Mouse (Mus musculus) right cerebral cortex, postnatal 14 days (tissue): ENCODE data around the gene Mboat7.
"Not testable (repeated sequence)": the region's sequence is repeated elsewhere in the genome, so short reads cannot be mapped to it uniquely, and the experiment has no call there.

Experiments used
- DNase-seq: peaks from one replicate; pipeline ENCODE4 v3.0.0; 2022

The Mboat7 gene

DNA sequence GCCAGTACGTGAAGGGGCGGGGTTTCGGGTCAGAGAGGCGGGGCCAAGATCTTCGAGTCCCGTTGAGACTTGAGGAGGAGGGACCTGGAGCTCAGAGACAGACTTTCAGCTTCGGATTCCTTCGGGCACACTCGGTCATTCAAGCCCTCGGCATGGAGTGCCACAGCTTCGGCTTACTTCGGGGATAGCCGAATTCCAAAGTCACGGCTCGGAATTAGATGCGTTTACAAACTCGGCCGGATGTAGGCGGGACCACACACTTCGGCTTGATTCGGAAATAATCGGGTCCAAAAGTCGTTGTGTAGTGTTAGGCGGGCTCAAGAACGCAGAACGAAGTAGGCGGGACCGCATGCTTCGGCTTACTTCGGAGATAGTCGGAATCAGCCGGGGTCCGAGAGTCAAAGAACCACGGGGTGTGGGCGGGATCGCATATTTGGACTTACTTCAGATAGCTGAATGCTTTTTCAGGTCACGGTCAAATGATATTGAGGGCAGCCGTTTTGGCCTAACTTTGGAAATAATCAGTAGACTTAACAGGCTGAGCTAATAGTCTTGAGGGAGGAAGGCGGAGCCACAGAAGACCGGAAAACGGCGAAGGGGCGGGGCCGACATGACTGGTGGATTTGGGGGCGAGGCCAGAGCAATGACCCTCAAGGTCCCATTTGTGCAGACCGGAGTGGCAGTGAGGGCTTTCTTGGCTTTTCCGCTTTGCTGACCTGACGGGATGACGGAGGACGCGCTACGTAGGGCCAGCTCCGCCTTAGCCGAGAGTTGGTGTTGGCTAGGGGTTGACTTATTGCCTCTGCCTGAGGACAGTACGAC, at the start of gene Mboat7:
TSS of gene Mboat7 (minus strand) at position 537 of the 822 bp plus-strand sequence.
- DNase-seq, result peak; percentile 95

GRCm38 (mm10) chr7:3732675-3733074, 39.4 kb upstream of the Mboat7 start:
- DNase-seq, result not testable (repeated sequence)

DNA sequence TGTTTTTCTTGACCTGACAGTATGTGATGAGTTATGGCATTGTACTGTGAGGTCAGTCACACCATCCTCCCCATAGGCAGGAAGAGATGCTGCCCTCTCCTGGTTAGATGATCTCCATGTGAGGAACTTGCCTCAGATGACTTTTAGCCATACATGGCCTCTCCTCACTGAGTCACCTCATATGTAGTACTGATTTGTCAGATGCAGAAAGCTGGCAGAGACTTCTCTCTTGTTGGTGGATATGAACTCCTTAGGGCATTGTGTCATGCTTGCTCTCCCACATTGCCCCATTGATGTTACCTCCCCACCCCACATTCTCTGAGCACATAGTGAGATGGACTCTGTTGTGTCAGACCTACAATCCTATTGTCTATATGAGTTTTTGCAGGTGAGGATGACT, 32.1 kb upstream of the Mboat7 start:
- DNase-seq, result not testable (repeated sequence)

DNA sequence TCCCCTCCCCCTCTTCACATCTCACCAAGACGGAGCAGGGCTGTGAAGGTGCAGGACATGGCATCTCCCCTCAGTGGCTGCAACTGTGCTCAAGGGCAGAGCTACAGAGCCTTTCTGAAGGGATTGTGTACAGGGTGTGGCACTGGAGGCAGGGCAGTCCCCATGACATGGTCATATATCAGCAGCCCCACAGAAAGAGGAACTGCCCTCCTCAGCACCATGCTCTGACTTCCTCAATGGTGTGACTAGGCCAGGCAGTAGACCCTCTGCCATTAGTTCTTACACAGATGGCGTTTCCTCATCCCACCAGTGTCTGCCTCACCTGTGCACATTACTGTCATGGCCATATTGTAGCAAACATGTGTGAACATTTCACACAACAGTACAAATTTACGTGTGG, 26.9 kb upstream of the Mboat7 start, which contains the start of gene Pirb:
TSS of gene Pirb (minus strand) at position 124 of the 400 bp plus-strand sequence.
- not testable (repeated sequence) for DNase-seq

DNA sequence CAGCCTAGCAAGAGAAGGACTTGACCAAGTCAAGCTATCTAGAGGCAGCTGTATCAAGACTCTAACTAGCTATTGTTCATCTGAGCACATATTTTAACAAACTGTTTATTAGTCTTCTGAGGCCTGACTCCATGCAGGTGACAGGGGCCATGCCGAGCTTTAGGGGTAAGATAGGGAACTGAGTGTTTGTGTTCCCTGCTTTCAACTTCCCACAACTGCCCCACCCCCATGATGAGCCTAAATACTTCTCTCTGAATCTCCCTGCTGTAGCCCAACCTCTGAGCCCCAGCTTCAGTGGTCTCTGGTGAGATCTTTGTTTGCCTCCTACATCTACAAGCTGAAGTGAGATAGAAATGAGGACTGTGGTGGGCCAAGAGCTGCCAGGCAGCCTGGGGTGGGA, 21.9 kb upstream of the Mboat7 start:
- no peak for DNase-seq

- no peak for DNase-seq
Observed at GRCm38 (mm10) chr7:3712264-3712942, 19.1 kb upstream of the Mboat7 start.

GRCm38 (mm10) chr7:3709000-3709399, 15.7 kb upstream of the Mboat7 start:
- DNase-seq, result no peak

GRCm38 (mm10) chr7:3708447-3708980, 15.2 kb upstream of the Mboat7 start:
- DNase-seq, result not testable (repeated sequence)

DNA sequence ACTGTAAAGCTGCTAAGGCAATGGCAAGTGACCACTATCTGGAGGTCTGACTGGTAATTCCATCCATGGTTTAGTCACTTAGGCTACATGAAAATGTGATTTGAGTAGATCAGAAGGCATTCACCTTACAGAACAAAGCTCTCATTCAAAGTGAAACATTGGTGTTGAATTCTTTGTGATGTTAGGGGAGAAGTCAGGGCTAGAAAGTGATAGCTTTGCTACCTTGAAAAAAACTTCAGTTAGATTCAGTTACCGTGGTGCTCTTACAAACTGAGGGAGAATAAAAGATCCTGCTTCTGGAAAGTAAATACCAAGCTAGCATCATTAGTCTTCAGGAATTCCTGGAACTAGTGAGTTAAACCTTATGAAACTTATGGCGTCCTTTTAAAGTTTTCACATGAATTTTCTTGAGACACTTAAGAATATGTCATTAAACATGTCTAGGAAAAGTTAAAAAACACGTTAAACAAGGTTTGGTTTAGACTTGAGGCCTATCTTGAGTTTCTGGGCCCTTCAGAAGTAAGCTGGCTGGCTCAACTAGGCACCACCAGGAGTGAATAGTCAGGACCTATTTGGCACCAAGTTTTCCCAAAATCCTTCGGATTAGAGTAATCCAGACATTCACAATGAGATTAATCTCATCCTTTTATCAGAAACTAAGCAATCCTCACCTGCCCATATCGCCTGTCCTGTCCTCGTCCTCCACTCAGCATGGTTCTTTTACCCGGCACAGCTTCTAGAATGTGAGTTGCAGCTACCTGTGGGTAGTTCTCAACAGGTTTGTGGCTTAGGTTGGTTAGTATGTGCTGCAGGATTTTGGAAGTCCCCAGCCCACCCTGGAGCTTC, 14.5 kb upstream of the Mboat7 start:
- no peak for DNase-seq

DNA sequence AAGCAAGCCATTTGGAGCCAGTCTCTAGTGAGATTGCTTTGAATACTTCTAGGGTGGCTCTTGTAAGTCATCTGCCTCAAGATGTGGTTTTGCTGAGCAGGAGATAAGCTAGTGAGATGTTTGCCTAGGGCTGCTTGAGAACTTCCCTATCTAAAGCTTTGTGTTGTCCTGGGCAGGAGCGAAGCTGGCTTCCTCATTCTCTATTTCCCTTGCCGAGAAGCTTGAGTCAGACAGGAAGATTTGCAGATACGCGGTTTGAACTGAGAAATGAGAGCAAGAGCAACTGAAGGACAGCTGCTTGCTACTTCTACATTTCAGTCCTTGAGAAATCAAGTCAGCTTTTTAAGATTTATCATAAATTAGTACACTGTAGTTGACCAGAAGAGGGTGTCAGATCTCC, 13.7 kb upstream of the Mboat7 start:
- DNase-seq, result no peak

GRCm38 (mm10) chr7:3706343-3706934, 13.1 kb upstream of the Mboat7 start:
- no peak for DNase-seq

DNA sequence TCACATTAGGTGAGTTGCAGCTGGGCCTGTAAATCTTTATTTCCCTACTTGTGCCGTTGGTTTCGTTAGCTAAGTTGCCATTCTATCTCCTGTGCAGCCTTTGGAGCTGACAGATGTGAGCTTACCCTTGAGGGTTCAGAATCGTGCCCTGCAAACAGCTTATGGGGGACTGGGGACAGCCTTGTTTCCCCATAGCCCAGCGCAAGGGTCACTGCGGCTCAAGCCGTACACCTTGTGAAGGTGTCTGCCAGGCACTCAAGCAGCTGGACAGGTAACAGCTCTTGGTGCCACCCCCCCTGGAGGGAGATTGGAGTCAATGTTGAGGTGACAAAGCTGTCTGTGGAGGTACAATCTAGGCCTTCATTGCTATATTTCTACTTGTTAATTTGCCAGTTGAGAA, 12.6 kb upstream of the Mboat7 start:
- no peak for DNase-seq

- DNase-seq, result not testable (repeated sequence)
Observed at GRCm38 (mm10) chr7:3705461-3705860, 12.1 kb upstream of the Mboat7 start.

GRCm38 (mm10) chr7:3704475-3704874, 11.2 kb upstream of the Mboat7 start:
- no peak for DNase-seq

- DNase-seq, result peak; percentile 97
Observed at GRCm38 (mm10) chr7:3703879-3704441, 10.6 kb upstream of the Mboat7 start, which contains the start of gene Rps9. Gene Rps9 (plus strand): TSS chr7:3703993.

DNA sequence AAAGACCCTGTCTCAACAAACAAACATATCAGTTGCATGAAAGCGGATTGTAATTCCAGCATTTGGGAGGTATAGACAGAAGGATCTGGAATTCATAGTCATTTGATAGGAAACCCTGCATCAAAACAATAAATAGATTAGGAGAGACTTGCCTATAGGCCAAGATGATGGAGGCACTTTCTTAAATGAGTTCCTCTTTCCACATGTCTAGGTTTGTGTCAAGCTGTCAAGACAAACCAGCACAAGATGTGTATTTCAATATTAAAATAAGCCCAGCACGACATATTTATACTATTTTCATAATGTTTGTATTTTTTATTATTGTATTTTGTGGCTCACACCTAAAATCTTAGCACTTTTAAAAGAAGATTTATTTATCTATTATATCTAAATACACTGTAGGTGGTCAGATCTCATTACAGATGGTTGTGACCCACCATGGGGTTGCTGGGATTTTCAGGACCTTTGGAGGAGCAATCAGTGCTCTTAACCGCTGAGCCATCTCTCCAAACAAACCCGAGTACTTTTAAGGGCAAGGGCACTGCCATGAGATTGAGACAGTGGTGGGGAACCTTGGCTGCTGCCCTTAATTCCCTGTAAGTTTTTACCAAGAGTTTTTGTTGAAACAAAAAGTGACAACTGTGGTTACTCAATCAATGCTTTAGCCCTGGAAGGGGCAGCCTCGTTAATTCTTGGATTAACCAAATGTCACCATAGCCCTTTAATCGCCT, 10.0 kb upstream of the Mboat7 start:
- DNase-seq, result no peak

- DNase-seq, result no peak
Observed at GRCm38 (mm10) chr7:3698471-3698870, 5.1 kb upstream of the Mboat7 start.

DNA sequence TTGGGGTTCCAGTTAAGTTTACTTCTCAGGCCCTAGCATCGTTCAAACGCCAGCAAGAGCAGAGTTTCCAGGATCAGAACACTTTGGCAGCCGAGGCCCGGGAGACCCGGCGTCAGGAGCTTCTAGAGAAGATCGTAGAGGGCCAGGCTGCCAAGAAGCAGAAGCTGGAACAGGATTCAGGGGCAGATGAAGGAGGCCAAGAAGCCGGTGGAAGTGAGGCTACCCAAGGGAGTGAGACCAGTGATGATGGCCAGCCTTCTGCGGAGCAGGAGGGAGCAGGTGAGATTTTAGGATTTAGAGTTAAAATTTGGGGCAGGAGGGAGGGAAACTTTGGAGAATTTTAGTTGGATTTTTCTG, 1.6 kb upstream of the Mboat7 start:
- DNase-seq, result not testable (repeated sequence)

GRCm38 (mm10) chr7:3694076-3694948, 989 bp upstream of the Mboat7 start:
- peak; percentile 38 for DNase-seq

- no peak for DNase-seq
Observed at GRCm38 (mm10) chr7:3693809-3694075, 419 bp upstream of the Mboat7 start.
